Mouse (Mus musculus) T-helper 2 cell (primary cell): ENCODE results near the gene Phf12.

ENCODE experiments used
- in situ Hi-C: fragments of 300-600 bp; cut with MboI, MseI; formaldehyde crosslinking; loops from one replicate; pipeline ENCODE4 v1.15.1; 2025; ENCODE audit warnings: high pct_unique_total_duplicates

The Phf12 gene

GRCm38 (mm10) chr11:77982441-77982905, at the start of gene Phf12:
Gene Phf12, plus strand, starts transcription at chr11:77982754.
- in situ Hi-C loops = no loop called here

- in situ Hi-C loops = no loop called here
Observed at GRCm38 (mm10) chr11:77934111-77934521, 48.4 kb upstream of the Phf12 start.

GRCm38 (mm10) chr11:77934568-77935311, 47.8 kb upstream of the Phf12 start:
- in situ Hi-C loops = no loop called here

- in situ Hi-C loops = no loop called here
Observed at GRCm38 (mm10) chr11:77936846-77937245, 45.7 kb upstream of the Phf12 start.

- in situ Hi-C loops = no loop called here
Observed at GRCm38 (mm10) chr11:77937649-77938410, 44.7 kb upstream of the Phf12 start.

GRCm38 (mm10) chr11:77942230-77942629, 40.3 kb upstream of the Phf12 start:
- in situ Hi-C loops = no loop called here

GRCm38 (mm10) chr11:77947860-77948259, 34.7 kb upstream of the Phf12 start:
- in situ Hi-C loops = no loop called here

GRCm38 (mm10) chr11:77950125-77950685, 32.3 kb upstream of the Phf12 start:
- in situ Hi-C loops = no loop called here

GRCm38 (mm10) chr11:77950797-77951228, 31.7 kb upstream of the Phf12 start:
- in situ Hi-C loops = no loop called here

- in situ Hi-C loops = no loop called here
Observed at GRCm38 (mm10) chr11:77953671-77954070, 28.9 kb upstream of the Phf12 start.

GRCm38 (mm10) chr11:77956428-77956827, 26.1 kb upstream of the Phf12 start:
- in situ Hi-C loops = loop anchor here (5.0 kb wide), 1 partner anchor 224 kb away; no protein-coding TSS in a partner anchor

- in situ Hi-C loops = loop anchor here (5.0 kb wide), 1 partner anchor 226 kb away; no protein-coding TSS in a partner anchor
Observed at GRCm38 (mm10) chr11:77958268-77958667, 24.3 kb upstream of the Phf12 start.

- in situ Hi-C loops = loop anchor here (5.0 kb wide), 1 partner anchor 227 kb away; no protein-coding TSS in a partner anchor
Observed at GRCm38 (mm10) chr11:77958932-77959331, 23.6 kb upstream of the Phf12 start.

- in situ Hi-C loops = loop anchor here (5.0 kb wide), 1 partner anchor 303 kb away; no protein-coding TSS in a partner anchor
Observed at GRCm38 (mm10) chr11:77960199-77960598, 22.4 kb upstream of the Phf12 start.

GRCm38 (mm10) chr11:77960898-77961297, 21.7 kb upstream of the Phf12 start:
- in situ Hi-C loops = loop anchor here (5.0 kb wide), 1 partner anchor 304 kb away; no protein-coding TSS in a partner anchor

GRCm38 (mm10) chr11:77962946-77963345, 19.6 kb upstream of the Phf12 start:
- in situ Hi-C loops = loop anchor here (5.0 kb wide), 1 partner anchor 306 kb away; no protein-coding TSS in a partner anchor

- in situ Hi-C loops = loop anchor here (5.0 kb wide), 2 partner anchors 137 to 307 kb away; no protein-coding TSS in a partner anchor
Observed at GRCm38 (mm10) chr11:77964415-77965095, 18.0 kb upstream of the Phf12 start.

- in situ Hi-C loops = loop anchor here (5.0 kb wide), 1 partner anchor 138 kb away; no protein-coding TSS in a partner anchor
Observed at GRCm38 (mm10) chr11:77965101-77966036, 17.2 kb upstream of the Phf12 start.

- in situ Hi-C loops = loop anchor here (5.0 kb wide), 1 partner anchor 139 kb away; no protein-coding TSS in a partner anchor
Observed at GRCm38 (mm10) chr11:77966037-77966391, 16.5 kb upstream of the Phf12 start.

GRCm38 (mm10) chr11:77967114-77967513, 15.4 kb upstream of the Phf12 start:
- in situ Hi-C loops = loop anchor here (5.0 kb wide), 1 partner anchor 140 kb away; no protein-coding TSS in a partner anchor
